Mouse (Mus musculus): ENCODE data around the gene Plin3. TPM values are rescaled to one million over a fixed set of nuclear protein-coding genes. Genes with fewer than 3 reads are reported as not detected.
A peak's percentile ranks its signal among the peaks of the same experiment; 100 is the strongest.
"Not testable (repeated sequence)": the region's sequence is repeated elsewhere in the genome, so short reads cannot be mapped to it uniquely, and the experiment has no call there.

Gene Plin3
- total RNA-seq, 2 experiments from 2014 or later: 96.0 to 97.9 TPM

DNA sequence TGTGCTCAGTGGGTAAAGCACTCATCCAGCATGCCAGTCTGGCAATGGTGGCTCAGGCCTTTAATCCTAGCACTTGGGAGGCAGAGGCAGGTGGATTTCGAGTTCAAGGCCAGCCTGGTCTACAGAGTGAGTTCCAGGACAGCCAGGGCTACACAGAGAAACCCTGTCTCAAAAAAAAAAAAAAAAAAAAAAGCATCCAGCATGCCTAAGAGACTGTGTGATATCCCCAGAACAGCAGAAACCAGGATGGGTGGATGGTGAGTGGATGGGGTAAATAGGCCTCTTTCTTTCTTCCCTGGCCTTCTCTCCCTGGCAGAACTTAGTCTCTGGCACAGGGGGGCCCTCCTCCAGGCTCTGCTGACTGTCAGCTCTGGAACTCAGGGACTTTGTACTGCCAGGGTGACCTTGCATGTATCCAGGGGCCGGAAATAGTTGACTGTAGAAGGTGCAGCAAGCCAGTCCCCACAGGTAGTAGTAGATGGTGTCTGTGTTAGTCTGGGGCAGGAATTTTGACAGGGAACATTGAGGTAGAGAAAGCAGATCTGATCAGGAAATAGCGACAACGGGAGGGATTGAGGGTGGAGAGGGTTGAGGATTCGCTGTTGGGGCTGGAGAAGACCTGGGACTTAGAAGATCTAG lies 16.7 kb downstream of the Plin3 start:
- peak; percentile 66 for DNase-seq

DNA sequence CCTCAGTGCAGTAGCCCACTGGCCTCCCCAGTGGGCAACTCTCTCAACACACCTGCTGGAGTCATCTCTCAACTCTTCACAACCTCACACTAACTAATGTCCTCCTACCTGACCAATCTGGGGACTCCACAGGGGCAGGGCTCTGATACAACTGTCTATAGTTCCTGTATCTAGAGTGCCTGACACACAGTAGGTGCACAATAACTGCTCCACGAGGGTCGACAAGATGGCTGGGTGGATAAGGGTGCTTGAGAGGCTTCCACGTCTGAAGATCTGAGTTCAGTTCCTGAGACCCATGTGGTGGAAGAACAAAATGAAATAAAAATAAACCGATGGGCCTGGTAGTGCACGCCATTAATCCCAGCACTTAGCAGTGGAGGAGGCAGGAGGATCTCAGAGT lies 18.7 kb downstream of the Plin3 start:
- no peak for DNase-seq

DNA sequence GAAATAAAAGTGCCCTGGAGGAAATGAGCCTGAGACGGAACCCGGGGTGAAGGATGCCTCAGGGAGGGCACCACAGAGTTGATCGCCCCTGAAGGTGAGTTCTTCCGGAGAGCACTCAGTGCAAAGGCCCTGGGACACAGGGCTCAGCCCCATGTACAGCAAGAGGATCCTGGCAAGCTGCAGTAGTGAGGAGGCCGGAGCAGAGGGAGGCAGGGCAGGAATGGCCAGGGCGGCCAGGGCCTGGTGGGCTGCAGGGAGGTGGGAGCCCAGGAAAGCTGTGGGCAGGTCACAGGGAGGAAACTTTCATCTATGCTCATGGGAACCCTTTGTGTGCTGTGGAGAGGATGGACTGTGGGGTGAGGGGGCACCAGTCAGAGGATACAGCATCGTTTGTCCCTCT lies 19.2 kb downstream of the Plin3 start:
- DNase-seq: no peak

DNA sequence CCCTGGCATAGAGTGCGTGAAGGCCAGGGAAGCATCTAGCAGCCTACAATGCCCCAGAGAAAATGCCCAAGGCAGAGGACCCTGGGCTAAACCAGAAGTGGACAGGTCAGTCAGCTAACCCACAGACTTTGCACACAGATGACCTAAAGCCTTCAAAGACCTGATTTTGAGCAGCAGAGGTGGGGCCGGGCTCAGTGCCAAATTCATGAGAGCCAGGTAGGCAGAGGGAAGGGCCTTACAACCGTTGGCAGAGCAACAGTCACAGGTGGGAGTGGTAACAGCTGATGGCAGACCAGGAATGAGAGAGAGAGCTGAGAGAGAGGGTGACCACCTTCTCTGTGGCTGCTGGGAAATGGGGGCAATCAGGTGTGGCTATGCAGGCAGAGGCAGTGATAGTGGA lies 20.0 kb downstream of the Plin3 start:
- DNase-seq: no peak

DNA sequence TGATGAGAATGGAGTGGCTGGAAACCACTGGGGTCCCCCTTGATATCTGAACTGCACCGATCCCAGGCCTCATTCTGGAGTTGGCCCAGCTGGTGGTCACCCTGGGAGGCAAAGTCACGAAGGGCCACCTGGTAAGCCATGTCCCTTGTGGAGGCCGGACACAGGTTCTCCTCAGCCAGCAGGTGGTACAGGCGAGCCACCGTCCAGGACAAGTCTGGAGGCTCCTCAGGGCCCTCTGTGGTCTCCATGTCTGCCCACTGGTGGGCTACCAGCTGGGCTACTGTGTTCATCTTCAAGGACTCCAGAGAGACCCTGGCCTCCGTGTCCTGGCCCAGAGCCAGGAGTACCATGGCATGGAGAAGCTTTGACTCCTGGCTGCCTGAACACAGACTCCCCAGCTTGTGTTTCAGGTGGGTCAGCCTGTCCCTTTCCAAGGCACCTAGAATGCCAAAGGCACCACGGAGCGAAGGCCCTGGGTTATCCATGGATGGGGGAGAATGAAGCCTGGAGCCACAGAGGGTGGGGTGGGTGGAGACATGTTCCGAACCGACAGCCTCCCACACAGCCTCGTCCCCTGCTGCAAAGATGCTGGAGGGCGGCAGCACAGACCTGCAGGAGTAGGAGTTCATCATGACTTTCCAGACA lies 20.9 kb downstream of the Plin3 start:
- DNase-seq: no peak

DNA sequence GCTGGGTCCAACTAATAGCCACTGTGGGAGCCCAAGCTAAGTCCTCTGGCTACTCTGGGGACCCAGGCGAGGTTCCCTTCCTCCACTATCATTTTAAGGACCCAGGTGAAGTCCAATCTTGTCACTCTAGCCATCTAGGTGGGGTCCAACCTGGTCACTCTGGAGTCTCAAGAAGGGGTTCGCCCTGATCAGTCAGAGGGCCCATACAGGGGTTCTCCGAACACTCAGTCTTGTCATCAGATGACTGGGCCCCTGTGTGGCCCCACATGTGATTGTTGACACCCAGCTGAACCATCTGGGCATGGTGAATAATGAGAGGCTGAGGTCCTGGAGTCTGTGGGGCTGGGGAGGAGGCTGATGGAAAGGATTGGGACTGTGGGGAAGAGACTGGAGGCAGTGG lies 22.9 kb downstream of the Plin3 start:
- no peak for DNase-seq

DNA sequence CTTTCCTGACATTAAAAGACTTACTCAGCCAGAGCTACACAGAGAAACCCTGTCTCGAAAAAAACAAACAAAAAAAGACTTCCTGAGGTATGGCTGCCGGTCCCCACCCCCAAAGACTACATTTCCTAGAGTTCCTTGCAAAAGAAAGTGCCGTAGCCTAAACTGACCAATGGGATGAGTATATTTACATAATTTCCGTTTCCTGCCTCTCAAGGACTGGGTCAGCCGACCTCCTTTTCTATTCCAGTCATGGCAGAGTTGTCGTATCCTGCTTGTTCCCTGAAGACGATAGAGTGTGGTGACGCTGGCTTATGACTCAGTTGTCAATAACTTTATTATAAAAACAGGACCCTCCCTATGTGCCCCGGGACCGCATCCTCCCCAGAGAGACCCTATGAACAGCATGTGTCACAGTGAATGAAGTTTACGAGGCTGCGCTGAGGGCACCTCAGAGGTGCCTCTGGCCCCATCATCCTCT lies 23.5 kb downstream of the Plin3 start:
- peak; percentile 68 for DNase-seq

DNA sequence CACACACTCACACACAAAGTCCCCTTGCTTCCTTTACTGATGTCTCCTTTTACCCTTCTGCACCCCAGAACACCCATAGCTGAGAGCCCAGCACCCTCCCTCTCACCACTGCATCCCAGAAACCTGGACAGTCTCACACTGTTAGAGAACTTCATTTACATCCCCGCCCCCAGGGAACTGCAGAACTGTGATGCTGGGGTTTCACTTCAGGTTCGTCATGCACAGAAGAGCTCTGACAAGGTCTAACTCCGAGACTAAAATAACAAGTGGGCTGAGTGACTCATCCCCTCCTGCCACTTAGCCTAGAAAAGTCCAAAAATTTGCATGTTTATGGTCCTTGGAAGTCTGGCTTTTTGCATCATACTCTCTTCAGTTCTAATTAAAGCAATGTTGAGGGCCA lies 26.4 kb downstream of the Plin3 start:
- DNase-seq: peak; percentile 62

DNA sequence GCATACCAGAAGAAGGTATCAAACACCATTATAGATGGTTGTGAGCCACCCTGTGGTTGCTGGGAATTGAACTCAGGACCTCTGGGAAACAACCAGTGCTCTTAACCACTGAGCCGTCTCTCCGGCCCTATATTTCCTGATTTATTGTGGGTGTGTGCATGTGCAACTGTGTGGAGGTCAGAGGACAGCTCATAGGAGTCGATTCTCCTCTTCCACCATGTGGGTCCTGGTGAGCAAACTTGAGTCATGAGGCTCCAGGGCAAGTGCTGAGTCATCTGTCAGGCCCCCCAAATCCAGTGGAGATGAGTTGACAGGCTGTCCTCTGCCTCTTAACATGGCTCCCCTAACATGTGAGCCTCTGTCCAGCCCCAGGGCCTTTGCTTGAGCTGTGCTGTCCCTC lies 26.8 kb downstream of the Plin3 start:
- DNase-seq: peak; percentile 50

DNA sequence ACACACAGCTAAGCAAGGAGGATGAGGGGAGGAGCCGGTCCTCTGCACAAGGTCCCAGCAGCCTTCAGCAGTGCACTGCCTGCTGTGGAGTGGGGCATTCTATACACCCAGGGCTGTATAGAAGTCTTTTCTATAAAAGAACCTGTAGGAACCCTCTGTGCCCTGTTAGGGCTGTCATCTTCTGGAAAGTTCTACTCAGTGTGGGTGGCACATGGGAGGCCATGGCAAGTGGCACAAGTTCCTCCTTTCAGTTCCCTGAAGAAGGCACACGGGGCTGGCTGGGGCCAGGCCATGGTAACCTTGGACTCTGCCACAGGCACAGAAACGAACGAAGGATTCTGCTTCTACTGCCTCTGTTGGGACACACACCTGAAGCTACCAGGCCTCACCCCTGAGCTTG lies 27.7 kb downstream of the Plin3 start:
- no peak for DNase-seq

DNA sequence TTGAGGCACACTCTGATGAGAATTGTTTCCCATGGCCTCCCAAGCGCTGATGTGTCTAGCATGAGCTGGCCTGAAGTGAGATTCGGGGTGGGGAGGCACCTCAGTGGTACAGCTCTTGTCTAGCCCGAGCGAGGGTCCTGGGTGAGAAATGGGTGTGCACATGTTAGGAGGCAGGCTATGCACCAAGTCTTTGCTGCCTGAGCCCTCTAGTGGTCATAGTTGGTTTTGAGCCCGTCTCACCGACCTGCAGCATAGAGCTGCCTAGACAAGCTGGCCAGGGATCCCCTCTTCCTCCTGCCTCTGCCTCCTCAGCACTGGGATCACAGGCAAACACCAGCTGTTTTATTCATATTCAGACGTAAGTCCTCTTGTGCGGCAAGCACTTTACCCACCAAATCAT lies 28.7 kb downstream of the Plin3 start:
- DNase-seq: peak; percentile 87

DNA sequence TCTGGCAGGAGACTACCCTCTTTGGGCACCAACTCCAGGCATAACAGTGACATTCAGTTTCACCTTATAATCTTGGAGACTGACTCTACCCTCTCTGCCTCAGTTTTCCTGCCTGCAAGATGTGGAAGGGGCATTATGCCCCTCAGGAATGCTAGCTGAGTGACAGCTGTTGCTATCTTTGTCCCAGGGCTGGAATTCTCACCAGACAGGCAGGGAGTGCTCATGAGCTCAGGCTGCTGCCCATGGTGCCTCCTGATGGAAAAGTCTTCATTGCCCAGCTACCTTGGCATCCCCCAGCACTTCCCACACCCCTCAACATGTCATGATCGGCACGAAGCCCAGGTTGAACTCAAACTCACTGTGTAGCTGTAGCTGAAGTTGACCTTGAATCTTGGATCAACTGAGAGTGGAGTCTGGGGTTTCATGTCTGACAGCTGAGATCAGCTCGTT lies 30.0 kb downstream of the Plin3 start:
- no peak for DNase-seq

DNA sequence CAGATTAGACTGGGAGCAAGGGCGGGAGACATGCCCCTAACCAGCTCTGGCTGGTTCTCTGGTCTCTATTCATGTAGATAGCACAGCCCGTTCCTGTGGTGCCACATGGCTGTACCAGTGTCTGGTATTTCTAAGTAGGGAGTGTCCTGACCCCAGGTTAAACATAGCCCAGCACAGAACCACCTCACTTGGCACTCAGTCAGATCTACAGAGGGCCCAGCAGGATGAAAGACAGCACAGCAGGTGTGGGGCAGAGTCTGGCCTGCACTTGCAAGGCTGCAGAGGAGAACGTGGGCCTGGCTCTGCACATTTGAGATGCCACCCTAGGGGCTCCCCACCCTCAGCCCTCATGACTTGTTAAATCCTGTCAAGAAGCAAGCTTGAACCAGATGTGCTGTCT lies 31.5 kb downstream of the Plin3 start:
- DNase-seq: no peak

DNA sequence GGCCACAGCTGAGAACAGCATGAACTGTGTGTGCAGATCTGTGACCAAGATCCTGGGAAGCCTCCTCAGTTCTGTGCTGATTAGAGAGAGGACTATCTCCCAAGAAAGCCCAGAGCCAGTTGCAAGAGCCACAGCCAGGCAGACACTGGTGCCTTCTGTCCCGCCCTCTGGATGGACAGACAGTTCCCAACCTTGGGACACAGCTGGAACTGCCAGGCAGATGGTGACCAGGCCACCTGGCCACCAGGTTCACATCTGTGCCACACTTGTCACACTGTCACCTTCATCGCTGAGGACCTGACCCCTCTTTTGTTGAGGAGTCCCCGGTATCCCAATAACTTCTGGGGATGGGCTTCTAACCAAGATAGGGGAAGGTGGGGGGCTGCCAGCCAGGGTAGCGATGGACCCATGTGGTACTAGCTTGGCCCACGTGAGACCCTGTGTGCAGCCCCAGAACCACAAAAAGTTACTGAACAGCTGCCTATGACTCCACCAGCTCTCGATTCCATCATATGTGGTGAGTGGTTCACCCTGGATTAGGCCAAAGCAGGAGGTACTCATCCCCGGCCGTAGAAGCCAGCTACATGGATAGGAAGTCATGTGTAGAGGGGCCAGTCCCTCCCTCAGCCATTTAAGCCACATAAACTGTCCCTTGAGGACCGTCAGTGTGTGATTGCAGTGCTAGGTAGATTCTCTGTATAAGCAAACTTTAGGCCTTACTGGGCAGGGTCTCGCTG lies 33.2 kb downstream of the Plin3 start:
- no peak for DNase-seq

DNA sequence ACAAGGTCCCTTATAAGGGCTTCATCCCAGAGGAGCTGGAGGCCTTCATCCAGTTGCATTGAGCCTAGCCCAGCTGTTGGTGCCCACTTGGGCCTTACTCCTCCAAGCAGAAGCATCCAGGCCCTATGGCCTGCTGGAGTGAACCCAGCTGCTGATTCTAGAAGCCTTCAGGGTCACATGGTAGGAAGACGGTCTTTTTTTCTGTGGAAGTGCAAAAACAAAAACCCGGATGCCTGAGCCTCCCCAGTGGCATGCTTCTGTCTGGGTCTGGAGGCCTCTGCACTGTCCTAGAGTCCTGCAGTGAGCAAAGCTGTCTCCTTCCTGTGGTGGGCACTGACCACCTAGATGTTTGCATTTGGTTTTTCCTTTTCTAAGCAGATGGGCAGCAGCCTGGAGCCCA lies 33.9 kb downstream of the Plin3 start:
- DNase-seq: not testable (repeated sequence)

DNA sequence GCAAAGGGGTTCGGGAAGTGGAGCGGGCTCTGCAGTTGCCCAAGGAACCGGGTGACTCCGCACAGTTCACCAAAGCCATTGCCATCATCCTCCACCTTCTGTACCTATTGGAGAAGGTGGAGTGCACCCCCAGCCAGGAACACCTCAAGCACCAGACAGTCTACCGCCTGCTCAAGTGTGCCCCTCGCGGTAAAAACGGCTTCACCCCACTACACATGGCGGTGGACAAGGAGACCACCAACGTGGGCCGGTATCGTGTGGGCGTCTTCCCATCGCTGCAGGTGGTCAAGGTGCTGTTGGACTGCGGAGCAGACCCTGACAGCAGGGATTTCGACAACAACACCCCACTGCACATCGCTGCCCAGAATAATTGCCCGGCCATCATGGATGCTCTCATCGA lies 34.4 kb downstream of the Plin3 start:
- not testable (repeated sequence) for DNase-seq

DNA sequence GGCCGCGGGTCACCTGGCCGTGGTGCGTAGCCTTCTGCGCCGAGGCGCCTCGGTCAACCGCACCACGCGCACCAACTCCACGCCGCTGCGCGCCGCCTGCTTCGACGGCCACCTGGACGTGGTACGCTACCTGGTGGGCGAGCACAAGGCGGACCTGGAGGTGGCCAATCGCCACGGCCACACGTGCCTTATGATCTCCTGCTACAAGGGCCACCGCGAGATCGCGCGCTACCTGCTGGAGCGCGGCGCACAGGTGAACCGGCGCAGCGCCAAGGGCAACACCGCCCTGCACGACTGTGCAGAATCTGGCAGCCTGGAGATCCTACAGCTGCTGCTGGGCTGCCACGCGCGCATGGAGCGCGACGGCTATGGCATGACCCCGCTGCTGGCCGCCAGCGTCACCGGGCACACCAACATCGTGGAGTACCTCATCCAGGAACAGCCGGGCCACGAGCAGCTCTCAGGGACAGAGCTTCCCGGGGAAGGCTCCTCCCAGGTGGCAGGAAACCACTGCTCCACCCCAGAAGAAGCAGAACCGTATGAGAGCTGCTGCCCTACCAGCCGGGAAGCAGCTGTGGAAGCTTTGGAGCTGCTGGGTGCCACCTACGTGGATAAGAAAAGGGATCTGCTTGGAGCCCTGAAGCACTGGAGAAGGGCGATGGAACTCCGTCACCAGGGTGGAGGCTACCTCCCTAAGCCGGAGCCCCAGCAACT lies 35.3 kb downstream of the Plin3 start:
- peak; percentile 50 for DNase-seq

DNA sequence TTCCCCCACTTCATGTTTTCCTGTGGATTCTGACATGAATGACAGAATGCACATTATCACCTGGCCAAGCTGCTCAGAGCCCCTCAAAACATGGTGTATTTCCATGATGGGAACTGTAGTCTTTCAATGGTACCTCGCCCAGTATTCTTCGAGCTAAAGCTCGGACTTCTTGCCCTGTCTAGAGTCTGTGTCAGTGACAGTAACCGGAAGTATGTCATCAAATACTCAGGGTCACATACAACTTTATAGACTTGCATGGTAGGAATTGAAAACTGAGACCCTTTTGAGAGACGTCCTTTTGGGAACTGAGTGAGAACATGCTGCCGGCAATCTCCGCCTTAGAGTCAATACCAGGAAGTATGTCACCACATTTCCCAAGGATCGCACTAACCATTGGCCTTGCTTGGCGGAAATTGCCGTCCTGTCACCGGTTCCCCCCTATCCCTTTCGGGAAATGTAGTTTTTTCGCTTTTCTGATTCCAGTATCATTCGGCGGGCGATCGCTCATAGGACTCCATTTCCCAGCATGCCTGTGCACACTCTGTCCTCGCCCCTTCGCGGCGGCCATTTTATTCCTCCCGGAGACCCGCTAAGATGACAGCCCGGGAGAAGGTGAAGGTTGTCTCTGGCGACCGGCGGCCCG lies 36.3 kb downstream of the Plin3 start, which contains the start of gene Fem1a:
Gene Fem1a (plus strand): TSS at position 572 of the 643 bp plus-strand sequence.
- DNase-seq: peak; percentile 90

DNA sequence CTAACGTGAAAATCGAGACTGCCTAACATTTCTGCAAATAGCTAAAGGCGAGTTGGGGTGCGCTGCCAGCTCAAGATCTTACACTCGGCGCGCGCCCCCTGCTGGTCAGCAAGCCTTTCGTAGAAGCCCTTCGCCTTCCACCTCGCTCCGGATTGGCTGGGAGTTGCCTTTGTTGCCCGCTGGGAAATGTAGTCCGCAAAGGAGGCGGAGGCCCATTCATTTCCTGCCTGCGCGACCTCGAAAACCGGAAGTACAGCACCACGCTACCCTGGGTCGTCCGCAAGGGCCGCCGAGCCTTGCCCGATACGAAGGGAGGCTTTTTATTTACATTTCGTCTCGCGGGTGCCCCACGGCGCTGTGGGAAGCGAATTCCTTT lies 36.8 kb downstream of the Plin3 start:
- peak; percentile 99 for DNase-seq

DNA sequence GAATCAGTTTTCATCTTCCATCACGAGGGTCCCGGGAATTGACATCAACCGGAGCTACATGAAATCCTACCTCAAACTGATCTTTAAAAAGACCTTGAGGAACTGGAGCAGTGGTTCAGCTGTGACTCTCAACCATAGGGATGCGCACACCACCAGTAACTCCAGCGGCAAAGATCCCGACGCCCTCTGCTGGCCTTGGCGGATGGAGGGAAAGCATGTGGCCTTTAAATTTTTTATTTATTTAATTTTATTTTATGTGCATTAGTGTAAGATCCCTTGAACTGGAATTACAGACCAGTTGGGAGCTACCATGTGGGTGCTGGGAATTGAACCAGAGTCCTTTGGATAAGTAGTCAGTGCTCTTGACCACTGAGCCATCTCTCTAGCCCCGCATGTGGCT lies 37.2 kb downstream of the Plin3 start:
- DNase-seq: peak; percentile 60

DNA sequence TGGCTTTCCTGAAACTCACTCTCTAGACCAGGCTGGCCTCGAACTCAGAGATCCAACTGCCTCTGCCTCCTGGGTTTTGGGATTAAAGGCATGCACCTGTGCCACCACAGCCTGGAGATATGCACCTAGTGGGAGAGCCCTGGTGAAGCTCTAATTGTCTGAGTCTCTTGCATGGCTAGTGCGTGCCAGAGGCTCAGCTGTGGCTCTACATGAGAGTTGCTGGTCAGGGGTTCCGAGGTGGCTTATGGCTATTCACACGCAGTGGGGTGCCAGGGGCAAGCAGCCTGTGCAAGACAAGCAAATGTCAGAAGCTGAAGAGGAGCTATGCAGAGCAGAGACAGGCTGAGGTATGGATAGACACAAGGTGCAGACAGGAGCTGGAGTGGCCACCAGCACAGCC lies 38.0 kb downstream of the Plin3 start:
- no peak for DNase-seq

DNA sequence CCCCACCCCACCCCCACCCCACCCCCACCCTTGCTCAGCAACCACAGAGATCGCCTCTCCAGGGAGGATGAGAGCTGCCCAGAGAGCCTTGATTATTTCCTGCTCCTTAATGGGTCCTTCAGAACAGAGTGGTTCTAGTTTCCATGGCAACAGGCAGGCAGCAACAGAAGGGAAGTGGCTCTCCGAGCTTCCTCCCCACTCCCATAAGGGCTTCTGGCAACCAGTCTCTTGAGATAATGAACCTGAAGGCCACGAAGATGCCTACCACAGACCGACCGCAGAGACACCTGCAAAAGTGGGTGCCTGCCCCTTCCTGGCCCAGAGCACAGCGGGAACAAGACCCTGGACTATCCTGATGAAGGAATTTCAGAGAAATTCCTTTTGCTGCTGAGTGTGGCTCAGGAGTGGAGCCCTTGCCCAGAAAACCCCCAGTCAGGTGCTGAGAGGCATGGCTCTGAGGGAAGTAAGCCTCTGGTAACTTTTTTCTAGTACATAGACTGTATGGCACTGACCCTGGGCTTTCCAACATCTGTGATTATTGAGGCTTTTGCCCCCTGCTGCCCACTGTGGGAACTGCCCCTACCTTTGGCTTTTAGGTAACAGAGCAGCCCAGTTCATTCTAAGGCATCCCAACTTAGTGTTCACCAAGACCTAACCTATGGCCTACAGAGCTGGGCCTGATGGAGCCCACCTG lies 41.4 kb downstream of the Plin3 start:
- peak; percentile 84 for DNase-seq

Data from adrenal gland, postnatal 10 days (tissue).